In the genomic region with DNA sequence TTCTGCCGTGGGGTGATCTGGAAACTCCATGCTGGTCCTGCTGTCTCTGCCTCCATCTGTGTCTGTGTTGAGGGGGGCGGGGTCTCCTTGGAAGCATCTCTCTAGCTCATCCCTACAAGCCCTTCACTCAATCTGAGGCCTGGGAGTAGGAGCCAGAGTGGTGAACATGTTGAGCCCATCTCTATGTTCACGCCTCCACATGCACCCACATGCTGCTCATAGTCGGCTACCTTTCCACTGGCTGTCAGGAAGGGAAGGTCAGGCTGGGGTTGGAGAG, we compare ENCODE assay signal across 9 mouse cellular contexts. TPM values are rescaled to one million over a fixed set of nuclear protein-coding genes. Genes with fewer than 3 reads are reported as not detected.
A peak's percentile ranks its signal among the peaks of the same experiment; 100 is the strongest.
DNase-seq lines count a peak whose midpoint lies in the region; ATAC-seq lines count a peak whose summit lies in the region.
"Had no signal": no experiment of that assay in that cellular context is flagged by ENCODE, and none has a peak within 500 bp of the region (broad histone marks: within the 10 kb centered on the region; RNA-seq: fewer than 3 reads in every experiment).

No protein-coding gene starts in this region.

- H3K4me3 ChIP-seq in heart, embryonic 14.5 days (ENCODE audit: control insufficient read depth in 1 of 2, insufficient read depth in 1 of 2, low read depth in 1 of 2, low read length in 2 of 2): peak overlapping the region; percentile 48 to 55
- H3K4me3 ChIP-seq in hindbrain, embryonic 12.5 days: peak overlapping the region; percentile 35
- no peak overlapping the region; the same call in 1 of the 2 replicates for H3K4me3 ChIP-seq in midbrain, embryonic 12.5 days

- H3K4me2 ChIP-seq in heart, embryonic 14.5 days (ENCODE audit: low read length): peak overlapping the region; percentile 88
- H3K4me2 ChIP-seq in hindbrain, embryonic 12.5 days (replicated peaks): peak overlapping the region; percentile 77
- peak overlapping the region; percentile 56 for H3K4me2 ChIP-seq in midbrain, embryonic 12.5 days (replicated peaks)

- H3K9me3 ChIP-seq in heart, embryonic 14.5 days (ENCODE audit: control insufficient read depth, low read length): no peaks in the 10 kb centered on the region
- no peaks in the 10 kb centered on the region for H3K9me3 ChIP-seq in hindbrain, embryonic 12.5 days (replicated peaks)
- no peaks in the 10 kb centered on the region for H3K9me3 ChIP-seq in midbrain, embryonic 12.5 days

- H3K27ac ChIP-seq in heart, embryonic 14.5 days (replicated peaks in 1 of 2; ENCODE audit: control insufficient read depth in 1 of 2, insufficient read depth in 1 of 2, low read depth in 2 of 2, low read length in 2 of 2): peak overlapping the region in 1 of 2 experiments; percentile 85; a peak in 3 of 4 replicates
- peak overlapping the region; percentile 62 for H3K27ac ChIP-seq in hindbrain, embryonic 12.5 days
- H3K27ac ChIP-seq in midbrain, embryonic 12.5 days (replicated peaks): no peak overlapping the region

- DNase-seq in heart, adult 8-10 months (ENCODE audit: low spot score): no peak
- DNase-seq in NIH3T3 (ENCODE audit: low read depth): peak; percentile 53
- no peak for DNase-seq in retina, embryonic 14.5 days (ENCODE audit: low spot score)
- DNase-seq in embryo, embryonic 10 days (ENCODE audit: low spot score): no peak
- DNase-seq in cerebellum, adult 8-10 months: no peak

- peak overlapping the region; percentile 72 for H3K9ac ChIP-seq in heart, embryonic 14.5 days (ENCODE audit: low read length)
- peak overlapping the region; percentile 66 for H3K9ac ChIP-seq in hindbrain, embryonic 12.5 days
- no peak overlapping the region; the same call in 1 of the 2 replicates for H3K9ac ChIP-seq in midbrain, embryonic 12.5 days (replicated peaks)

- no peaks in the 10 kb centered on the region for H3K27me3 ChIP-seq in heart, embryonic 14.5 days (ENCODE audit: control insufficient read depth, insufficient read depth, low read length)
- peaks cover 17% of the 10 kb centered on the region for H3K27me3 ChIP-seq in hindbrain, embryonic 12.5 days
- peaks cover 57% of the 10 kb centered on the region for H3K27me3 ChIP-seq in midbrain, embryonic 12.5 days

- WGBS in heart, embryonic 14.5 days: 55% methylated on average over 4 of the region's 4 CpGs
- WGBS in hindbrain, embryonic 12.5 days: 36% methylated on average over 4 of the region's 4 CpGs
- 39% methylated on average over 4 of the region's 4 CpGs for WGBS in midbrain, embryonic 12.5 days

- no peaks in the 10 kb centered on the region for H3K36me3 ChIP-seq in heart, embryonic 14.5 days (ENCODE audit: control insufficient read depth, insufficient read depth, low read length)
- H3K36me3 ChIP-seq in hindbrain, embryonic 12.5 days: no peaks in the 10 kb centered on the region
- H3K36me3 ChIP-seq in midbrain, embryonic 12.5 days: no peaks in the 10 kb centered on the region

- ATAC-seq in heart, embryonic 14.5 days (ENCODE audit: insufficient number of reproducible peaks, insufficient read depth, low FRiP score, low read depth): no peak
- ATAC-seq in hindbrain, embryonic 12.5 days (ENCODE audit: low FRiP score): no peak
- 0 out of 2 replicates have a peak, but pooled peaks have one; percentile 12 for ATAC-seq in midbrain, embryonic 12.5 days (ENCODE audit: low FRiP score, low read depth)

- H3K4me1 ChIP-seq in heart, embryonic 14.5 days (ENCODE audit: control insufficient read depth in 2 of 2, insufficient read depth in 2 of 2, low read length in 2 of 2): peaks cover 25 to 39% of the 10 kb centered on the region in 2 experiments
- peaks cover 48% of the 10 kb centered on the region for H3K4me1 ChIP-seq in hindbrain, embryonic 12.5 days
- H3K4me1 ChIP-seq in midbrain, embryonic 12.5 days: peaks cover 20% of the 10 kb centered on the region

RNA-seq across cellular contexts. Expression of gene Col16a1, which starts 0.5 kb away (rescaled TPM):
- polyA plus RNA-seq in heart, embryonic 14.5 days (2014; fragmentation: Nextera tagmentation; extraction: Ambion mirVana): 27.9 and 37.1 TPM in 2 replicates
- total RNA-seq in heart, adult 8-10 months (2022): 1 to 10 TPM; 3.6 to 8.0 (median 4.8) TPM
- 29.8 and 32.5 TPM in 2 replicates for polyA plus RNA-seq in hindbrain, embryonic 12.5 days (2016; fragmentation: Nextera tagmentation; extraction: Ambion mirVana)
- 21.0 and 28.9 TPM in 2 replicates for polyA plus RNA-seq in midbrain, embryonic 12.5 days (2016; fragmentation: Nextera tagmentation; extraction: Ambion mirVana)
- total RNA-seq: CH12.LX had no signal

RNA-seq across cellular contexts. Expression of gene Pef1, which starts 54.2 kb away (rescaled TPM):
- polyA plus RNA-seq in heart, embryonic 14.5 days (2014; fragmentation: Nextera tagmentation; extraction: Ambion mirVana): 67.0 and 68.0 TPM in 2 replicates
- total RNA-seq in heart, adult 8-10 months (2022): 10 to 100 TPM; 31.1 to 42.7 (median 38.2) TPM
- polyA plus RNA-seq in hindbrain, embryonic 12.5 days (2016; fragmentation: Nextera tagmentation; extraction: Ambion mirVana): 59.7 and 61.0 TPM in 2 replicates
- 65.3 and 68.4 TPM in 2 replicates for polyA plus RNA-seq in midbrain, embryonic 12.5 days (2016; fragmentation: Nextera tagmentation; extraction: Ambion mirVana)
